Mouse (Mus musculus) urinary bladder, adult 18-20 months (tissue): ENCODE measurements around the gene Slc7a11.

Experiments
- DNase-seq, 2 experiments: peaks; one replicate each; pipeline ENCODE4 v3.0.0; 2022; ENCODE audit warnings: low spot score in 2 of 2, mixed read lengths in 2 of 2

Gene Slc7a11

DNA sequence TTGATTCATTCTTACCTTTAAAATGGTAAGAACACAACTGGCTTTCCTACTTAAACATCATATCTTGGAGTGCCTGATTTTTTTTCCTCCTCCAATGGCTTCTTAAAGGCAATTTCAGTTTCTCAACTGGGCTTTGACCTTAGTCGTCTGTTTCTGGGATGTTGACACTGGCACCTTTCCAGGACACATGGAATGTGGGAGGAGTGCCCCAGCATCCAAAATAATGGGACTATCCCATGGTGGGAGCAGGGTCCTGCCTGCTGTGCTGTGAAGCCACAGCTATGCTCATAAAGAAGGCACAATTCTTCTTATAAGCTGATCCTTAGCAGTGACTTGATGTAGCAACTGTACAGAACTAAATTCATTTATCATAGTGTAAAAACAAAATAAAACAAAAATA lies 450.5 kb downstream of the Slc7a11 start:
- DNase-seq: no peak

GRCm38 (mm10) chr3:49987236-49987635 lies 456.2 kb downstream of the Slc7a11 start:
- DNase-seq: no peak

GRCm38 (mm10) chr3:49984795-49985194 lies 458.6 kb downstream of the Slc7a11 start:
- no peak for DNase-seq

DNA sequence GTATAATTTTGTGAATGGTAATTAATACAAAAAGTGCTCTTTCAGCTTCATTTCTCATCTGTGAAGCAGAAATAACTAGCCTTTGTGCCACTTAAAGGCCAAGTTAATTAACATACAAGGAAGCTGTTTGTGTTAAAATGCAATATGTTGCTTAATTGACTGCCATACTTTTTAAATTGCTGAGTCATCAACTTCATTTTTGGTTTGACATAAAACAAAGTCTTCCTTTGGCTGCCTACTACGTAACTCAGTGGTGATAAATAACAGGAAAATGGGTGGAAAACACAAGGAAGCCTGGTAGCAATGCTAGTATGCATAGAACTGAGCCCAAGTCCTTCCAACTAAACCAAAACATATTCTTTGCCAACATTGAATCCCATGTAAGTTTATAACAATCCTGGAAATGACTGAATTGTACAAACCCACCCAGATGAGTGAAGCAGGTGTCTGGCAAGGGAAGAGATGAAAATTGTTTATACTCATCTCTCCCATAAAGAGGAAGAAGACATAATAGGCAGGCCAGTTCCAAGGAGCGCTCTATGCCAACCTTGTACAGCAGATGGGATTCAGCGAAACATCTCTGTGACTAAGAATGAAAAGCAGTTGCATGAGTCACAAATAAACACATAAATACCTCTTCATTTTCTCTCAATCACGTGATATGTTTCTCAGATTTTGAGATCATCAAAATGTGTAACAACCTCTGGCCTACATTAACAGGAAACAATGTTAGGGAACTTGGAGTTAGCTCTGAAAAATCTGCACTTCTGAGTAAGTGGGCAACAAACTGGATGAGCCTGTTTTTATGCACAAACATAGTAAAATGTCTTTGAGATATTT lies 459.8 kb downstream of the Slc7a11 start:
- DNase-seq: no peak

DNA sequence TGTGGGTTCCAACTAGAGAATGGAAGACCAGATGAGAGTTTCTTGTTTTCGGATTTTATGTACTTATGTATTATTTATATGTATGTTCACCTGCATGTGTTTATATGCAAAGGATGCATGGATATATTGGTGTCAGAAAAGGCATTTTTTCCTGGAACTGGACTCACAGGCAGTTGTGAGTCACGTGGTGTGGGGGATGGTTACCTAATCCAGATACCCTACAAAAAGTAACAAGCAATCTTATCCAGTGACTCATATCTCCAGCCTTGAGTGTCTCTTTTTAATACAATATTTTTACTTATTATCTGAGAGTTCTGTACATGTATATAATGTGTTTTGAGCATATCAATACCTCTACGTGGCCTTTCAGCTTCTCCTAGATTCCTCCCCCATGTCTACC lies 469.4 kb downstream of the Slc7a11 start:
- DNase-seq: no peak

DNA sequence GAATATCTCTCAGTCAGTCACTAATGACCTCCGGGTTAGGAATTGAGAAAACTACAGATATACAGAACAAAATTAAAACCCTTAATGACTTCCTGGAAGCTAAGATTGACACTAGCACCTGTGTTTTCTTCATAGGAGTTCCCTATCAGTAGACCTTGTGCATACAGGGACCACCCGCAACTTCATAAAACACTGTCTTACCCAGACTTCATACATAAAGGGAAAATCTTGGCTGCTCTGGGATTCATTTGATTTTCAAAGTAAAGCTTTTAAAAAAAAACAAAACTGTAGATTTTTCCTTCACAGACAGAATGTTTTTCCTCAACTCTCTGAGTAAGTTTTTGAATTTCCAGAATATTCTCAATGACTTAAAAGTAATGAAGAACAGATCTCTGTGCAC lies 477.8 kb downstream of the Slc7a11 start:
- DNase-seq: no peak

DNA sequence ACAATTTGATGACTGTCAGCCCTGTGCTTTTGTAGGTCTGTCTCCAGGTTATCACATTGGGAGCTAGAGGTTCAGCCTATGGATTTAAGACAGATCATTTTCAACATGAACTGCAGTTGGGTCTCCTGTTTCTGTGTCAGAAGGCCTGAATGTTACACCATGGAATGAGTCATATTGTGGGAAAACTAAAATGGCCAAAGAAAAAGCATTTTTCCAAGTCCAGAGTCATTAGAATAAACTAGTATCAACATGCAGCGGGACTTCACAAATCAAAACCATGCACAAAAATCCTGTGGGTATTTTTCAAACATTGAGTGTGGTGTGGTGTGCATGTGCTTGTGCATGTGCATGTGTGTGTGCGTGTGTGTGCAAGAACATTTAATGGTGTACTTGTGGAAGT lies 482.8 kb downstream of the Slc7a11 start:
- no peak for DNase-seq

DNA sequence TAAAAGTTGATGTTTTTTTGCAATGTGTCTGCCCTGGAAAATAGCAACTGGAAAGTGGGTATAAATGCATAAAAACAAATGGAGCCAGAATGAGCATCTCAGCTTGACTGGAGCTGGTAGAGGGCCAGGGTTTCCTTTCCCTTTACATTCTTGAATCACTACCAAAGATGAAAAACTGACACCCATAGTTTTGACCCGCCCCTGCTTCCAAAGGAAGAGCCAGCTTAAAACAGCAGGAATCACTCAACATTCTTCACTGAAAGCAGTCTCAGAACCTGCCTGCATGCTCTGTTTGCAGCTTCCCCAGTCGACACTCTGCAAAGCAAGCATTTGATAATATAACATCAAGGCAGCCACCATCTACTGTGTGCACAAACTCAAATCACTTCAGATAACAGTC lies 496.6 kb downstream of the Slc7a11 start:
- DNase-seq: peak in 1 of 2 experiments; percentile 30

DNA sequence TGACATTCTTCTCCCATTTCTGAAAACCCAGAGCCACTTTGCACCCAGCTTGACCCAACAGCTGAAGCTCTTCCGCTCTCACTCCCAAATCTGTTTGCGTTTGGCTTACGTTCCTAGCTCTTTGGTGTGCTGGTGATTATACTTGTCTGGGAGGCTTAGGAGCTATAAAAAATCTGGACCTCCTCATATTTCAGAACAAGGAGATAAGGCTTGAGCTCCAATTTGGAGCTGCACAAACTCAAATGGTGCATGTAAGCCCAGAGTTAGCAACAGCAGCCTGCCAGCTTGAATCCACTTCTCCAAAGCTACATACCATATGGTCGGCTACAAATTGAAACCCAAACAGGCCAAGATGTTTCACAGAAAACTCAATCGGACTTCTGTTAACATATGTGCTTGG lies 498.6 kb downstream of the Slc7a11 start:
- peak in 1 of 2 experiments; percentile 50 for DNase-seq

DNA sequence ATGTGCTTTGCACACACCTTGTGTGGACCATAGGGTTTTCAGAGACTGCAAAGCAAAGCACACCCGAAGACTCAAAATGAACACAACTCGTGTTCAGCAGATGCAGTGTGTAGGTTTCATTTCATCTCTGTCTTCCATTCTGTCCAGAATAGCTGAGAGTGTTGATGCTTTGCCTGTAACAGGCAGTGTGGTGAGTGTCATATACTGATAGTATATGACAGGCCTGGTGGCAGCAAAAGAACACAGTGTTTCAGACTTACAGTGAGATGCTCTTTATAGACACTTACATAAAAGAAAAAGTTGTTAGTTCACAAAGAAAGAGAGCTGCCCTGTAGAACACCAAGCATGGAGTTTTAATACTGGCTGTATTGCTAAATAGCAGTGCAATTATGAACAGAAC lies 505.8 kb downstream of the Slc7a11 start:
- DNase-seq: no peak

GRCm38 (mm10) chr3:49929496-49929895 lies 513.9 kb downstream of the Slc7a11 start:
- no peak for DNase-seq

- DNase-seq: no peak
Measured at GRCm38 (mm10) chr3:49928509-49929263, 514.7 kb downstream of the Slc7a11 start.

GRCm38 (mm10) chr3:49913929-49914328 lies 529.5 kb downstream of the Slc7a11 start:
- DNase-seq: no peak

GRCm38 (mm10) chr3:49910922-49911321 lies 532.5 kb downstream of the Slc7a11 start:
- DNase-seq: no peak

DNA sequence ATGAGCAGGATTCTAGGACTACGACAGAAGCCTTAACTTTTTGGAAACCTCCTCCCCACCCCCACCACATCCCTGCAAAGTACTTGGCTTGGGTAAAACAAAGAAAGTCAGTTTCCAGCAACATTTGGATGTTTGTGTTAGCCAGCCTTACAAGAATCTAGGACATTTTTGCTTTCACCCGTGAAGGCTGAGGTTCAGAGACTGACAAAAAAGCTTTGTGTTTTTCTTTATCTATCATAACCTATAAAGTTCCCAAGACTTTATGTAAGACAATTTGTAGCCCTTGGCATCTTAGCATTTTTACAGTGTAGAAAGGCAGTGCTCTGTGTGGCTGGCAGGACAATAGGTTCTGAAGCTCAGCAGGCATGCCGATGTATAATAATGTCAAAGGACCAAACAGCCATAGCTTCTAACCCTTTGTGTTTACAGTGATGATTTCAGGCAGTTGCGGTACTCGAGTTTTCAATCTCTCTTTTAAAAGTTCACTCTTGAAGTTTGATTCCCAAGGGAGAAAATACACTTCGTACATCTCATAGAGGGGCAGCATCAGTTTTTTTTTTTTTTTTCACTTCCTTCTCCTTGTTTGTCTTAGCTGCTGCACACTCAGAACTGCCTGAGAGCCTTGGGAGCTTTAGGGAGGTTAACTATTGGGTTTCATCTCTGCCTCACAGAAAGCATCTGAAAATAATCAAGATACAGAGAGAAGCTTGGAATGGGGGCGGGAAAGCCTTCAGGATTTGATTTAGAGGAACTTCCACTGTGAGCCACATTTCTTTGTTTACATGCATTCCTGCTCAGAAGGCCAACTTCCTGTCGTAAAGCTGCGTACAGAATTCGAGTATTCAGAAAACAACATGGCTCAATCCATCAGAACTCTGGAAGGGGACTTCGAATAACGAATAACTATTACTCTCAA lies 534.7 kb downstream of the Slc7a11 start:
- DNase-seq: no peak

- DNase-seq: no peak
Measured at GRCm38 (mm10) chr3:49893945-49894344, 549.5 kb downstream of the Slc7a11 start.

GRCm38 (mm10) chr3:49887359-49887758 lies 556.1 kb downstream of the Slc7a11 start:
- no peak for DNase-seq

GRCm38 (mm10) chr3:49886220-49886945 lies 557.0 kb downstream of the Slc7a11 start:
- DNase-seq: no peak

DNA sequence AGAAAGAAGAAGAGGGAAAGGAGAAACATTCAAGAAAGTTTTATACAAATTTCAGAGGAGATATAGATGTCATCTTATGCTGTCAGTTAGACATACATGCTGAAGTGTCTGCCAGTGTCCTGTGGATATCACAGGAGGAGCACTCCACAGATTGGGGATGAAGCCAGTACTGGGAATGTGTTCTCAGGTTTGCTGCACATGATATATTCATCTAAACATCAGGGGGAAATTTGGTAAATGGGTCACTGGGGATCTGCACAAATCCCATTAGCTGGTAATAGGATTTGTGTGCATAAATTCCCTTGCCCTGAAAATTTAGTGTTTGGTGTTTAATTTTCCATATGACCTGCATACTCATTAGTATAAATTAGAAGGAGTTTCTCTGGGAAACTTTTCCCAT lies 562.9 kb downstream of the Slc7a11 start:
- no peak for DNase-seq

- DNase-seq: no peak
Measured at GRCm38 (mm10) chr3:49870786-49871185, 572.6 kb downstream of the Slc7a11 start.

DNA sequence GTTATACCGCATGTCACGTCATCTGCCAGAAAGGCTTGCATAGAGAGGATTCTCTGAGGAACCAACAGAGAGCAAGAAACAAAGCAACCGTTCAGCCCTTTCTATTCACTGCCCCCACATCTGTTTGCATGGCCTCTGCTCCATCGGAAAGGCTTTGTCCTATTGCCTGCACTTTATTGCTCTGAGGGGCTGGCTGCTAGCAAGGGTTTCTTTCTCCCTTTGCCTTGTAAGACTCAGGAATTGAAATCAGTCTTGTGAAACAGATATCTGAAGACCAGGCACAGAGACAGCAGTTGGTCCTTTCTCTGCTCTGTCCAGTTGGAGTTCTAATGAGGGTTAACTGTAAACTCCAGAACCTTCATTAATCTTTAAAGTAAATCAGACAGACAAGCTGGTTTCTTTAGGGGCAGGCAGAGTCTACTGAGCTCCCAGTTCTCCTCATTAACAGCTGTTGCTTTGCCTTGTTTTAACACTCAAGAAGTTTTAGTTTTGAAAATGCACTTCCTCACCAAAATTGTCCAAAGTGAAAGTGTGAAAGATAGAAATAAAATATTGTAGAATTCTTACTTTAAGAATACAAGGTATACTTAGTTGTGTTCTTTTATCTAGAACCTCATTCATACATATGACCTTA lies 575.3 kb downstream of the Slc7a11 start:
- DNase-seq: no peak
